Mouse (Mus musculus) heart, embryonic 13.5 days (tissue): ENCODE results near the gene Ppp1r12c. TPM values are rescaled to one million over a fixed set of nuclear protein-coding genes. Genes with fewer than 3 reads are reported as not detected.

Experiments
- ATAC-seq: fragments of 200-750 bp; cut with Nextera tagmentation; 2 replicates; pipeline ENCODE4 v1.8.0; 2017; ENCODE audit warnings: moderate TSS enrichment; ENCODE audit not compliant: insufficient number of reproducible peaks, low FRiP score, low TSS enrichment; ENCODE audit errors: extremely low read depth
- H3K27ac ChIP-seq: fragments of 300-500 bp; sonication (generic); replicated peaks from 2 replicates; pipeline ENCODE4 v1.5.1; 2015; ENCODE audit warnings: moderate library complexity, mild to moderate bottlenecking, inconsistent platforms
- H3K27me3 ChIP-seq: fragments of 300-500 bp; sonication (generic); replicated peaks from 2 replicates; pipeline ENCODE4 v1.6.1; 2015; ENCODE audit warnings: mild to moderate bottlenecking, inconsistent platforms
- H3K36me3 ChIP-seq: fragments of 300-500 bp; sonication (generic); 2 replicates; pipeline ENCODE4 v1.6.1; 2015; ENCODE audit warnings: mild to moderate bottlenecking, inconsistent platforms
- H3K4me1 ChIP-seq: fragments of 300-500 bp; sonication (generic); 2 replicates; pipeline ENCODE4 v1.6.1; 2015; ENCODE audit warnings: inconsistent platforms
- H3K4me2 ChIP-seq: fragments of 300-500 bp; sonication (generic); 2 replicates; pipeline ENCODE4 v1.6.1; 2015; ENCODE audit warnings: inconsistent platforms, mild to moderate bottlenecking, moderate library complexity
- H3K4me3 ChIP-seq: fragments of 300-500 bp; sonication (generic); 2 replicates; pipeline ENCODE4 v1.5.1; 2015; ENCODE audit warnings: moderate library complexity, mild to moderate bottlenecking, inconsistent platforms
- H3K9ac ChIP-seq: fragments of 300-500 bp; sonication (generic); 2 replicates; pipeline ENCODE4 v1.6.1; 2015; ENCODE audit warnings: inconsistent platforms, mild to moderate bottlenecking, moderate library complexity
- H3K9me3 ChIP-seq: fragments of 300-500 bp; sonication (generic); 2 replicates; pipeline ENCODE4 v1.6.1; 2016; ENCODE audit warnings: inconsistent platforms
- WGBS: fragments of 180-500 bp; shearing (Covaris S2); methylation state at CpG from one replicate; pipeline ENCODE4 v1.1.7; 2015; ENCODE audit warnings: mixed read lengths; 5-methylcytosine and 5-hydroxymethylcytosine counted together
- polyA plus RNA-seq: library from polyadenylated mRNA; unstranded; fragments of >200 nt; fragmentation: Nextera tagmentation; extraction: Ambion mirVana; gene quantifications from 2 replicates; pipeline ENCODE4 v1.2.1, GENCODE M21; 2015

The Ppp1r12c gene
- polyA plus RNA-seq, 1 experiment from 2014 or later: 29.2 TPM

GRCm38 (mm10) chr7:4479674-4480073, 21.8 kb downstream of the Ppp1r12c start:
- Histone ChIP-seq H3K27me3 (peaks cover 16% of the 10 kb centered on the region), H3K4me2 (peak overlapping the region; percentile 76; the same call in 1 of the 2 replicates), H3K4me3 (0 out of 2 replicates have a peak overlapping the region, but pooled peaks have one; percentile 55), H3K27ac (no peak overlapping the region), H3K9me3 (no peaks in the 10 kb centered on the region), H3K9ac (peak overlapping the region; percentile 45; the same call in 1 of the 2 replicates), H3K36me3 (peaks cover 42% of the 10 kb centered on the region), H3K4me1 (peaks cover 22% of the 10 kb centered on the region)
- WGBS: 27% methylated on average over 6 of the region's 6 CpGs
- no peak for ATAC-seq

GRCm38 (mm10) chr7:4478796-4479291, 22.6 kb downstream of the Ppp1r12c start:
- Histone ChIP-seq H3K9me3 (no peaks in the 10 kb centered on the region), H3K27ac (peak overlapping the region; percentile 97), H3K4me3 (peak overlapping the region; percentile 55), H3K4me1 (peaks cover 28% of the 10 kb centered on the region), H3K9ac (peak overlapping the region; percentile 78), H3K4me2 (peak overlapping the region; percentile 76), H3K27me3 (peaks cover 24% of the 10 kb centered on the region), H3K36me3 (peaks cover 34% of the 10 kb centered on the region)
- WGBS: 2% methylated on average over 16 of the region's 16 CpGs
- ATAC-seq: no peak

- Histone ChIP-seq H3K4me3 (peak overlapping the region; percentile 55), H3K36me3 (peaks cover 27% of the 10 kb centered on the region), H3K27me3 (peaks cover 30% of the 10 kb centered on the region), H3K9me3 (no peaks in the 10 kb centered on the region; the same call in 1 of the 2 replicates), H3K4me2 (peak overlapping the region; percentile 76), H3K4me1 (peaks cover 29% of the 10 kb centered on the region), H3K27ac (peak overlapping the region; percentile 97), H3K9ac (peak overlapping the region; percentile 85)
- peak; percentile 91 for ATAC-seq
- under 1% methylated on average over 39 of the region's 39 CpGs for WGBS
Observed at GRCm38 (mm10) chr7:4478021-4478795, 23.3 kb downstream of the Ppp1r12c start.

- no peak overlapping the region for H3K27ac ChIP-seq
- peak overlapping the region; percentile 19 for H3K4me3 ChIP-seq
- H3K36me3 ChIP-seq: no peaks in the 10 kb centered on the region
- peaks cover 25% of the 10 kb centered on the region for H3K4me1 ChIP-seq
- no peak for ATAC-seq
- 4% methylated on average over 19 of the region's 19 CpGs for WGBS
- peak overlapping the region; percentile 52 for H3K4me2 ChIP-seq
- H3K27me3 ChIP-seq: peaks cover 68% of the 10 kb centered on the region
- H3K9ac ChIP-seq: peak overlapping the region; percentile 15; the same call in 1 of the 2 replicates
- H3K9me3 ChIP-seq: no peaks in the 10 kb centered on the region; the same call in 1 of the 2 replicates
Observed at GRCm38 (mm10) chr7:4473940-4474339, 27.5 kb downstream of the Ppp1r12c start.

GRCm38 (mm10) chr7:4471179-4471555, 30.3 kb downstream of the Ppp1r12c start:
- peak overlapping the region; percentile 85 for H3K4me2 ChIP-seq
- H3K27ac ChIP-seq: no peak overlapping the region
- H3K36me3 ChIP-seq: no peaks in the 10 kb centered on the region
- no peaks in the 10 kb centered on the region; the same call in 1 of the 2 replicates for H3K9me3 ChIP-seq
- H3K27me3 ChIP-seq: peaks cover 71% of the 10 kb centered on the region
- peak overlapping the region; percentile 54 for H3K4me3 ChIP-seq
- WGBS: 1% methylated on average over 24 of the region's 24 CpGs
- H3K4me1 ChIP-seq: peaks cover 16% of the 10 kb centered on the region
- H3K9ac ChIP-seq: peak overlapping the region; percentile 63
- peak; percentile 67; the same call in 1 of the 2 replicates for ATAC-seq

- WGBS: 3% methylated on average over 35 of the region's 35 CpGs
- H3K4me1 ChIP-seq: peaks cover 18% of the 10 kb centered on the region
- H3K36me3 ChIP-seq: no peaks in the 10 kb centered on the region
- peaks cover 67% of the 10 kb centered on the region for H3K27me3 ChIP-seq
- H3K9ac ChIP-seq: peak overlapping the region; percentile 63
- no peak overlapping the region for H3K27ac ChIP-seq
- peak overlapping the region; percentile 54 for H3K4me3 ChIP-seq
- peak overlapping the region; percentile 85 for H3K4me2 ChIP-seq
- ATAC-seq: peak; percentile 29; the same call in 1 of the 2 replicates
- H3K9me3 ChIP-seq: no peaks in the 10 kb centered on the region; the same call in 1 of the 2 replicates
Observed at GRCm38 (mm10) chr7:4470275-4471178, 31.0 kb downstream of the Ppp1r12c start.

GRCm38 (mm10) chr7:4467801-4468200, 33.7 kb downstream of the Ppp1r12c start:
- H3K4me3 ChIP-seq: no peak overlapping the region
- H3K36me3 ChIP-seq: no peaks in the 10 kb centered on the region
- H3K9ac ChIP-seq: no peak overlapping the region
- ATAC-seq: no peak
- WGBS: 58% methylated on average over 3 of the region's 3 CpGs
- no peak overlapping the region for H3K4me2 ChIP-seq
- H3K9me3 ChIP-seq: no peaks in the 10 kb centered on the region
- peaks cover 48% of the 10 kb centered on the region for H3K27me3 ChIP-seq
- no peak overlapping the region for H3K27ac ChIP-seq
- H3K4me1 ChIP-seq: peaks cover 14% of the 10 kb centered on the region

- H3K4me3 ChIP-seq: no peak overlapping the region
- peaks cover 17% of the 10 kb centered on the region for H3K27me3 ChIP-seq
- WGBS: 8% methylated on average over 12 of the region's 12 CpGs
- H3K27ac ChIP-seq: no peak overlapping the region
- peak; percentile 2; the same call in 1 of the 2 replicates for ATAC-seq
- H3K4me2 ChIP-seq: no peak overlapping the region
- H3K36me3 ChIP-seq: no peaks in the 10 kb centered on the region
- peaks cover 4% of the 10 kb centered on the region; the same call in 1 of the 2 replicates for H3K4me1 ChIP-seq
- H3K9me3 ChIP-seq: no peaks in the 10 kb centered on the region
- H3K9ac ChIP-seq: no peak overlapping the region
Observed at GRCm38 (mm10) chr7:4464194-4464824, 37.2 kb downstream of the Ppp1r12c start.

- Histone ChIP-seq H3K9me3 (no peaks in the 10 kb centered on the region), H3K4me2 (peak within 1 kb of the TSS; percentile 45), H3K27ac (peak within 1 kb of the TSS; percentile 40), H3K27me3 (0 out of 2 replicates have a peak, but pooled peaks cover 8% of the 10 kb centered on the region), H3K9ac (peak within 1 kb of the TSS; percentile 3), H3K4me1 (peaks cover 4% of the 10 kb centered on the region; the same call in 1 of the 2 replicates), H3K36me3 (no peaks in the 10 kb centered on the region), H3K4me3 (peak within 1 kb of the TSS; percentile 34)
- ATAC-seq: peak; percentile 42
- 53% methylated on average over 14 of the region's 16 CpGs for WGBS
Observed at GRCm38 (mm10) chr7:4460576-4461434, 40.7 kb downstream of the Ppp1r12c start, which contains the start of gene Eps8l1. Gene Eps8l1 (plus strand): TSS chr7:4460674.

GRCm38 (mm10) chr7:4452644-4453043, 48.8 kb downstream of the Ppp1r12c start:
- 28% methylated on average over 4 of the region's 4 CpGs for WGBS
- Histone ChIP-seq H3K9ac (no peak overlapping the region), H3K4me1 (no peaks in the 10 kb centered on the region)

More at GRCm38 (mm10) chr7:4452644-4453043, 48.8 kb downstream of the Ppp1r12c start:
- H3K4me2 ChIP-seq: no peak overlapping the region
- no peaks in the 10 kb centered on the region for H3K9me3 ChIP-seq
- no peak overlapping the region for H3K4me3 ChIP-seq
- no peak overlapping the region for H3K27ac ChIP-seq
- H3K27me3 ChIP-seq: no peaks in the 10 kb centered on the region
- H3K36me3 ChIP-seq: no peaks in the 10 kb centered on the region
- no peak for ATAC-seq
